Mouse (Mus musculus) lung, postnatal 0 days (tissue): ENCODE data around the gene Them5. TPM values are rescaled to one million over a fixed set of nuclear protein-coding genes. Genes with fewer than 3 reads are reported as not detected.

ENCODE experiments used
- ATAC-seq: fragments of 200-750 bp; cut with Nextera tagmentation; 2 replicates; pipeline ENCODE4 v1.8.0; 2017; ENCODE audit warnings: moderate library complexity
- DNase-seq: peaks from one replicate; pipeline ENCODE4 v3.0.0-alpha.2; 2016; ENCODE audit warnings: low spot score
- H3K27ac ChIP-seq: fragments of 300-500 bp; sonication (generic); 2 replicates; pipeline ENCODE4 v1.5.1; 2014; ENCODE audit warnings: antibody characterized with exemption, mild to moderate bottlenecking, low read length, mixed read lengths
- H3K27me3 ChIP-seq: fragments of 300-500 bp; sonication (generic); replicated peaks from 2 replicates; pipeline ENCODE4 v1.6.1; 2014; ENCODE audit warnings: low read length, mixed read lengths; ENCODE audit not compliant: insufficient read depth
- H3K36me3 ChIP-seq: fragments of 300-500 bp; sonication (generic); 2 replicates; pipeline ENCODE4 v1.6.1; 2014; ENCODE audit warnings: low read length, mixed read lengths; ENCODE audit not compliant: insufficient read depth
- H3K4me1 ChIP-seq: fragments of 300-500 bp; sonication (generic); 2 replicates; pipeline ENCODE4 v1.6.1; 2014; ENCODE audit warnings: antibody characterized with exemption, low read depth, low read length, mixed read lengths; ENCODE audit not compliant: insufficient read depth
- H3K4me2 ChIP-seq: fragments of 300-500 bp; sonication (generic); replicated peaks from 2 replicates; pipeline ENCODE4 v1.6.1; 2014; ENCODE audit warnings: low read depth, mild to moderate bottlenecking, low read length, moderate library complexity, mixed read lengths
- H3K4me3 ChIP-seq: fragments of 300-500 bp; sonication (generic); 2 replicates; pipeline ENCODE4 v1.5.1; 2014; ENCODE audit warnings: low read depth, low read length
- H3K9ac ChIP-seq: fragments of 300-500 bp; sonication (generic); replicated peaks from 2 replicates; pipeline ENCODE4 v1.6.1; 2014; ENCODE audit warnings: low read depth, mild to moderate bottlenecking
- H3K9me3 ChIP-seq: fragments of 300-500 bp; sonication (generic); 2 replicates; pipeline ENCODE4 v1.6.1; 2016; ENCODE audit warnings: low read length, mixed read lengths
- CTCF ChIP-seq: IDR thresholded peaks from 2 replicates; pipeline ENCODE4 v1.5.1; 2016; ENCODE audit warnings: antibody characterized with exemption, mild to moderate bottlenecking
- EP300 ChIP-seq: IDR thresholded peaks from 2 replicates; pipeline ENCODE4 v1.6.1; 2016; ENCODE audit warnings: antibody characterized with exemption, mild to moderate bottlenecking, control low read depth
- WGBS: fragments of 180-500 bp; shearing (Covaris S2); extraction: QIAGEN DNeasy Blood & Tissue Kit; methylation state at CpG from one replicate; pipeline ENCODE4 v1.1.7; 2014; 5-methylcytosine and 5-hydroxymethylcytosine counted together
- polyA plus RNA-seq: library from polyadenylated mRNA; unstranded; fragments of >200 nt; fragmentation: Nextera tagmentation; extraction: Ambion mirVana; gene quantifications from 2 replicates; pipeline ENCODE4 v1.2.1, GENCODE M21; 2015

The Them5 gene
- polyA plus RNA-seq, 1 experiment from 2014 or later = 3.2 TPM

- H3K36me3 ChIP-seq = no peaks in the 10 kb centered on the region
- no peak overlapping the region for H3K4me3 ChIP-seq
- no peaks in the 10 kb centered on the region for H3K9me3 ChIP-seq
- no peaks in the 10 kb centered on the region for H3K27me3 ChIP-seq
- 56% methylated on average over 2 of the region's 2 CpGs for WGBS
- no peak for ATAC-seq
- TF ChIP-seq CTCF = no peak
- no peak for TF ChIP-seq EP300
- H3K4me1 ChIP-seq = no peaks in the 10 kb centered on the region
- no peak for DNase-seq
- H3K4me2 ChIP-seq = no peak overlapping the region
- no peak overlapping the region for H3K9ac ChIP-seq
- H3K27ac ChIP-seq = no peak overlapping the region
Measured at GRCm38 (mm10) chr3:94348146-94348545, 6.2 kb downstream of the Them5 start.

GRCm38 (mm10) chr3:94360812-94361211 is 18.9 kb downstream of the Them5 start:
- WGBS = 0% methylated on average over 1 of the region's 1 CpGs
- Histone ChIP-seq H3K27ac (no peak overlapping the region), H3K4me3 (no peak overlapping the region), H3K9me3 (peaks cover 3% of the 10 kb centered on the region; the same call in 1 of the 2 replicates), H3K36me3 (no peaks in the 10 kb centered on the region), H3K9ac (no peak overlapping the region), H3K4me1 (no peaks in the 10 kb centered on the region; the same call in 1 of the 2 replicates), H3K4me2 (no peak overlapping the region), H3K27me3 (0 out of 2 replicates have a peak, but pooled peaks cover 5% of the 10 kb centered on the region)
- ATAC-seq (no peak), DNase-seq (peak; percentile 51)
- TF ChIP-seq CTCF (peak; percentile 65), EP300 (no peak)

- ATAC-seq = no peak
- DNase-seq = no peak
- Histone ChIP-seq H3K27me3 (0 out of 2 replicates have a peak, but pooled peaks cover 5% of the 10 kb centered on the region), H3K4me1 (no peaks in the 10 kb centered on the region; the same call in 1 of the 2 replicates), H3K4me3 (peak within 1 kb of the TSS; percentile 38), H3K36me3 (no peaks in the 10 kb centered on the region), H3K4me2 (peak within 1 kb of the TSS; percentile 79), H3K9ac (no peak within 1 kb of the TSS), H3K9me3 (peaks cover 3% of the 10 kb centered on the region; the same call in 1 of the 2 replicates), H3K27ac (no peak within 1 kb of the TSS)
- TF ChIP-seq CTCF (no peak), EP300 (no peak)
- WGBS = 54% methylated on average over 7 of the region's 7 CpGs
Measured at GRCm38 (mm10) chr3:94362138-94362537, 20.2 kb downstream of the Them5 start, which contains the start of gene C2cd4d. Gene C2cd4d (plus strand): TSS chr3:94362438.

GRCm38 (mm10) chr3:94363291-94364153 is 21.6 kb downstream of the Them5 start:
- H3K36me3 ChIP-seq = no peaks in the 10 kb centered on the region
- H3K4me1 ChIP-seq = no peaks in the 10 kb centered on the region; the same call in 1 of the 2 replicates
- 0 out of 2 replicates have a peak, but pooled peaks cover 5% of the 10 kb centered on the region for H3K27me3 ChIP-seq
- DNase-seq (peak; percentile 46), ATAC-seq (peak; percentile 69)
- peak overlapping the region; percentile 38 for H3K4me3 ChIP-seq
- H3K4me2 ChIP-seq = peak overlapping the region; percentile 79
- H3K9me3 ChIP-seq = peaks cover 3% of the 10 kb centered on the region; the same call in 1 of the 2 replicates
- TF ChIP-seq CTCF = no peak
- TF ChIP-seq EP300 = no peak
- H3K27ac ChIP-seq = no peak overlapping the region
- 8% methylated on average over 72 of the region's 97 CpGs for WGBS
- peak overlapping the region; percentile 44; the same call in 1 of the 2 replicates for H3K9ac ChIP-seq

- Histone ChIP-seq H3K27ac (no peak overlapping the region), H3K9me3 (peaks cover 3% of the 10 kb centered on the region; the same call in 1 of the 2 replicates), H3K9ac (0 out of 2 replicates have a peak overlapping the region, but pooled peaks have one; percentile 44), H3K27me3 (0 out of 2 replicates have a peak, but pooled peaks cover 5% of the 10 kb centered on the region), H3K4me2 (peak overlapping the region; percentile 79), H3K36me3 (no peaks in the 10 kb centered on the region), H3K4me1 (no peaks in the 10 kb centered on the region; the same call in 1 of the 2 replicates), H3K4me3 (peak overlapping the region; percentile 38)
- DNase-seq (no peak), ATAC-seq (0 out of 2 replicates have a peak, but pooled peaks have one; percentile 5)
- TF ChIP-seq CTCF (no peak), EP300 (no peak)
- WGBS = 4% methylated on average over 20 of the region's 23 CpGs
Measured at GRCm38 (mm10) chr3:94364154-94364526, 22.2 kb downstream of the Them5 start.

- WGBS = 11% methylated on average over 3 of the region's 3 CpGs
- Histone ChIP-seq H3K4me3 (no peak overlapping the region), H3K4me2 (no peak overlapping the region), H3K27me3 (0 out of 2 replicates have a peak, but pooled peaks cover 5% of the 10 kb centered on the region), H3K36me3 (no peaks in the 10 kb centered on the region), H3K4me1 (no peaks in the 10 kb centered on the region; the same call in 1 of the 2 replicates), H3K27ac (no peak overlapping the region), H3K9ac (no peak overlapping the region), H3K9me3 (peaks cover 3% of the 10 kb centered on the region; the same call in 1 of the 2 replicates)
- ATAC-seq (no peak), DNase-seq (peak; percentile 85)
- TF ChIP-seq EP300 (no peak), CTCF (peak; percentile 95)
Measured at GRCm38 (mm10) chr3:94366761-94367160, 24.9 kb downstream of the Them5 start.
